Mouse (Mus musculus) embryonic facial prominence, embryonic 10.5 days (tissue): ENCODE data around the gene Arhgap19. TPM values are rescaled to one million over a fixed set of nuclear protein-coding genes. Genes with fewer than 3 reads are reported as not detected.
"Not testable (repeated sequence)": the region's sequence is repeated elsewhere in the genome, so short reads cannot be mapped to it uniquely, and the experiment has no call there.

ENCODE experiments used
- DNase-seq: peaks from one replicate; pipeline ENCODE4 v3.0.0-alpha.2; 2017; ENCODE audit warnings: low spot score
- H3K27ac ChIP-seq: fragments of 300-500 bp; sonication (generic); replicated peaks from 2 replicates; pipeline ENCODE4 v1.5.1; 2016; ENCODE audit warnings: mild to moderate bottlenecking
- H3K27me3 ChIP-seq: fragments of 300-500 bp; sonication (generic); replicated peaks from 2 replicates; pipeline ENCODE4 v1.6.1; 2016; ENCODE audit warnings: low read depth, mild to moderate bottlenecking; ENCODE audit not compliant: poor library complexity, severe bottlenecking
- H3K36me3 ChIP-seq: fragments of 300-500 bp; sonication (generic); replicated peaks from 2 replicates; pipeline ENCODE4 v1.6.1; 2016; ENCODE audit warnings: mild to moderate bottlenecking, moderate library complexity
- H3K4me1 ChIP-seq: fragments of 300-500 bp; sonication (generic); 2 replicates; pipeline ENCODE4 v1.6.1; 2016
- H3K4me3 ChIP-seq: fragments of 300-500 bp; sonication (generic); 2 replicates; pipeline ENCODE4 v1.5.1; 2016; ENCODE audit warnings: mild to moderate bottlenecking, moderate library complexity
- H3K9me3 ChIP-seq: fragments of 300-500 bp; sonication (generic); 2 replicates; pipeline ENCODE4 v1.6.1; 2016; ENCODE audit warnings: mild to moderate bottlenecking
- WGBS: fragments of 180-500 bp; shearing (Covaris S2); methylation state at CpG from one replicate; pipeline ENCODE4 v1.1.7; 2016; 5-methylcytosine and 5-hydroxymethylcytosine counted together
- polyA plus RNA-seq: library from polyadenylated mRNA; unstranded; fragments of >200 nt; fragmentation: Nextera tagmentation; extraction: Ambion mirVana; gene quantifications from 2 replicates; pipeline ENCODE4 v1.2.1, GENCODE M21; 2016

Gene Arhgap19
- 45.2 and 46.2 TPM in 2 replicates for polyA plus RNA-seq

GRCm38 (mm10) chr19:41801742-41802369 is at the start of gene Arhgap19:
TSS of gene Arhgap19 (minus strand) at chr19:41802047.
- Histone ChIP-seq H3K27me3 (no peaks in the 10 kb centered on the region), H3K4me1 (peaks cover 27% of the 10 kb centered on the region), H3K27ac (peak within 1 kb of the TSS; percentile 95), H3K9me3 (peaks cover 7% of the 10 kb centered on the region), H3K4me3 (peak within 1 kb of the TSS; percentile 87), H3K36me3 (no peaks in the 10 kb centered on the region; the same call in 1 of the 2 replicates)
- DNase-seq, result peak; percentile 92
- WGBS, result under 1% methylated on average over 48 of the region's 48 CpGs

DNA sequence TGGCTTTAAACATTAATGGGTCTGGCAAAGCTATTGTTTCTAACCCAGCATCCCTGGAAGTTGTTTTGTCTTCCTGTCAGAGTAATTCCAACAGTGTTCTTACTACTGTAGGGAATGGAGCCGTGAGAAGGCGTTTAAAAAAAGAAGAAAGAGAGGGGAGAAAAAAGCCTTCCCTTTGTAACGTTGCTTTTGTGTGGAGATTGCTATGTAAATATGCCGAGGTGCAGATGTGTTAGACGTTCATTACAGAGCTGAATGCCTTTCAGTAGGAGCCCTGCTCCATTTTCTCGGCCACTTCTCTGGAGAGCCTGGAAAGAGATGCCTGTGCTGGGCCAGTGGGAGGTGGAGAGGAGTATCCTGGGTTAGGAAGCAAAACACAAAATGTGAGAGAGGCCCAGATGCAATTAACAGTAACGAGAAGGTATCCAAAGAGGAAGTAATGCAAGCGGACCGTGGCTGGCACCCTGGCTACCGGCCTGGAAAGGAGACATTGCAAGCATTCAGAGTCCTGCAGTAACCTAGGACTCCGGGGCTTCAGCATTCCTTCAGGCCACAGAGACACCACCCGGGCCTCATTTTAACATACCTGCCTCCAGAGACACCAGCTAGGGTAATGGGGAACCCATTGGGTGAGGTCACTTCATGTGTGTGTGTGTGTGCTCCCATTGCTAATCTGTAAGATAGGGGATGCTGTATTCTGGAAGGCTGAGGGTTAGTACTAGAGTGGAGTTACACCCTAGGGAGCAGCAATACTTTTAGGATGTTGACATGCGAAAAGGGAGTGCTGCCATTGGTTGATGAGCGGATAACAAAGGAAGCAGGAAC is 49.1 kb upstream of the Arhgap19 start:
- Histone ChIP-seq H3K36me3 (no peaks in the 10 kb centered on the region), H3K9me3 (no peaks in the 10 kb centered on the region), H3K27ac (peak overlapping the region; percentile 71), H3K27me3 (peaks cover 8% of the 10 kb centered on the region), H3K4me3 (peak overlapping the region; percentile 21; the same call in 1 of the 2 replicates), H3K4me1 (peaks cover 33% of the 10 kb centered on the region)
- WGBS, result 20% methylated on average over 14 of the region's 14 CpGs
- peak; percentile 31 for DNase-seq

- peaks cover 33% of the 10 kb centered on the region for H3K4me1 ChIP-seq
- H3K4me3 ChIP-seq, result peak overlapping the region; percentile 21; the same call in 1 of the 2 replicates
- peak overlapping the region; percentile 71 for H3K27ac ChIP-seq
- no peak for DNase-seq
- no peaks in the 10 kb centered on the region for H3K9me3 ChIP-seq
- H3K36me3 ChIP-seq, result no peaks in the 10 kb centered on the region
- peaks cover 13% of the 10 kb centered on the region for H3K27me3 ChIP-seq
- WGBS, result 22% methylated on average over 6 of the region's 6 CpGs
Measured at GRCm38 (mm10) chr19:41850021-41850718, 48.3 kb upstream of the Arhgap19 start.

- peaks cover 22% of the 10 kb centered on the region for H3K27me3 ChIP-seq
- H3K36me3 ChIP-seq, result no peaks in the 10 kb centered on the region
- DNase-seq, result peak; percentile 95
- H3K9me3 ChIP-seq, result no peaks in the 10 kb centered on the region
- H3K4me3 ChIP-seq, result peak within 1 kb of the TSS; percentile 85
- H3K4me1 ChIP-seq, result peaks cover 33% of the 10 kb centered on the region
- peak within 1 kb of the TSS; percentile 95 for H3K27ac ChIP-seq
- 1% methylated on average over 72 of the region's 72 CpGs for WGBS
Measured at GRCm38 (mm10) chr19:41847992-41848851, 46.4 kb upstream of the Arhgap19 start, which contains the start of gene Frat2. TSS of gene Frat2 (minus strand) at chr19:41848132.

- peaks cover 33% of the 10 kb centered on the region for H3K4me1 ChIP-seq
- not testable (repeated sequence) for DNase-seq
- WGBS, result under 1% methylated on average over 53 of the region's 53 CpGs
Measured at GRCm38 (mm10) chr19:41847614-41847991, 45.8 kb upstream of the Arhgap19 start.

DNA sequence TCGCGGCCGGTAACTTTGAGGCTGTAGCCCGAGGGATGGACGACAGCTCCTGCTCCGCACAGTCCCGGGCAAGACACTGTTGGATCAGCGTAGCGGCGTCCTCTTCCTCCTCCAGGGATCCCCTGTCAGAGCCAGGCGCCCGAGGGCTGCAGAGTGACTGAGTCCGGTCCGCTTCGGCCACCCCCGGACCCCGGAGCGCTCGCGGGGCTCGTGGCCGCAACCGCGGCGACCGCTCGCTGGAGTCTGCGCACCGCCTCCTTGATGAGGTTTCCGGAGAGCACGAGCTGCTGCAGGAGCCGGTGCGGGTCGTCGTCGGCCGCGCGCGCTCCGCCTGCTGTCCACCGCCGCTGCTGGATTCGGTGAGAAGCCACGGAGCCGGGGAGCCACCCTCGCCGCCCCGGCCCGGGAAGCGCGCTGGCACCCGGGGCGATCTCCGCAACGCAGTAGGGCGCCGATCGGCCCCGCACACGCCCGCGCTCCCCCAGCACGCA is 45.3 kb upstream of the Arhgap19 start:
- H3K27ac ChIP-seq, result peak overlapping the region; percentile 95
- DNase-seq, result peak; percentile 68

More at GRCm38 (mm10) chr19:41847614-41847991, 45.8 kb upstream of the Arhgap19 start:
- Histone ChIP-seq H3K4me3 (peak overlapping the region; percentile 85), H3K27me3 (peaks cover 22% of the 10 kb centered on the region), H3K27ac (peak overlapping the region; percentile 95)
- not testable (repeated sequence) for H3K36me3 ChIP-seq, H3K9me3 ChIP-seq

GRCm38 (mm10) chr19:41846366-41847090 is 44.7 kb upstream of the Arhgap19 start:
- H3K4me3 ChIP-seq, result peak overlapping the region; percentile 85
- H3K36me3 ChIP-seq, result no peaks in the 10 kb centered on the region
- peaks cover 22% of the 10 kb centered on the region for H3K27me3 ChIP-seq
- WGBS, result 14% methylated on average over 21 of the region's 21 CpGs
- H3K27ac ChIP-seq, result peak overlapping the region; percentile 95
- peaks cover 33% of the 10 kb centered on the region for H3K4me1 ChIP-seq
- H3K9me3 ChIP-seq, result no peaks in the 10 kb centered on the region
- DNase-seq, result no peak

More for the DNA sequence above, 45.3 kb upstream of the Arhgap19 start:
- H3K36me3 ChIP-seq, result no peaks in the 10 kb centered on the region
- peak overlapping the region; percentile 85 for H3K4me3 ChIP-seq
- H3K4me1 ChIP-seq, result peaks cover 33% of the 10 kb centered on the region
- H3K27me3 ChIP-seq, result peaks cover 22% of the 10 kb centered on the region
- no peaks in the 10 kb centered on the region for H3K9me3 ChIP-seq
- under 1% methylated on average over 64 of the region's 64 CpGs for WGBS

DNA sequence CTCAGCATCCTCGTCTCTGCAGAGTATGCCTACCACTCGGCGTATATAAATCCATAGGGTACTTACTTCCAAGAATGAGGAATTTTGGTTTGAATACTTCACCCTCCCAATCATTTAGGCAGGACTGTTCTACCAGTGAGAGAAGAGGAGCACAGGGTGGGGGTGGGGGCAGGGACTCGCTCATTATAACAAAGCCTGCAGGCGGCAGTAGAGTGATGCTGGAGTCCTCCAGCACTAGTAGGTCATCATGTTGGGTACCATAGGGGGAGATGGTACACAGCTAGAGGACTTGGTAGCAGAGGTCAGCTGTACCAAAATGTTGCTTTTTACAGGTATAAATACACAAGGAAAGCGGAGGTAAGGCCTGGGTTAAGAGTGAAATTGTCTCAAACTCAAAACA is 42.5 kb upstream of the Arhgap19 start:
- H3K36me3 ChIP-seq, result no peaks in the 10 kb centered on the region
- 84% methylated on average over 6 of the region's 6 CpGs for WGBS
- no peak overlapping the region for H3K27ac ChIP-seq
- no peaks in the 10 kb centered on the region for H3K9me3 ChIP-seq
- H3K4me1 ChIP-seq, result peaks cover 17% of the 10 kb centered on the region
- DNase-seq, result no peak
- H3K4me3 ChIP-seq, result no peak overlapping the region
- peaks cover 22% of the 10 kb centered on the region for H3K27me3 ChIP-seq

DNA sequence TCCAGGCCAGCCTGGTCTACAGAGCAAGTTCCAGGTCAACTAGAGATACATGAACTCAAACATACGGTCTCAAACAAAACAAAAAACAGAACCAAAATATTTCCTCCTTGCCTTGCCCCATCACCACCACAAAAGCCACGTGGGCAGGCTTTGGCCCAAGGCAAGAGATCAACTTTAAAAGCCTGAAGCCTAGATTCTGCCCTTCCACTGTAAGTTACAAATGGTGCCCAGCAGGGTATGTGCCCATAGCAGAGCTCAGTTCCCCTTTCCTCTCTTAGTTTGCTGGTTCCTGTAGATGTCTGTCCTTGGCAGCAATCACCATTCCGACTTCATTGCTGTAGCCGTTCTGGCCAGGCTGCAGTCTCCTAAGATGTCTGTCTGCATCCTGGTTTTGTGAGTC is 40.9 kb upstream of the Arhgap19 start:
- 83% methylated on average over 4 of the region's 4 CpGs for WGBS
- no peak for DNase-seq
- Histone ChIP-seq H3K36me3 (no peaks in the 10 kb centered on the region), H3K4me1 (peaks cover 26% of the 10 kb centered on the region), H3K9me3 (no peaks in the 10 kb centered on the region), H3K27me3 (peaks cover 22% of the 10 kb centered on the region), H3K27ac (no peak overlapping the region), H3K4me3 (no peak overlapping the region)

DNA sequence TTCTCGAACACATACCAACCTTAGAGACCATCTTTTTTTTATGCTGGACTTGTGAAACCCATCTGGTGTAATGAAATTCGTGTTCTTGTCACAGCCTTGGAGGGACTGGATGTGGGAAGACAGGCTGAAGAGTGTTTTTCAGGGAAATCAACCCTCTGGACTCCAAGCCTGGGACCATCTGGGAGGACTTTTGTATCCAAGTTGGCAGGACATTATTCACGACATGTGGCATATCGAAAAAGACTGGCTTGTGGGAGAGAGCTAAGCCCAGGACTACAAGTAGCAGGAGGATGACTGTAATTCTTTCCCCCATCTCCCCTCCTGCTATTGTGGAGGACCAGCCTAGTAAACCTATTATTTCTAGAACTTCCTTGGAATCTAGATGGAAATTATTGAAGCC is 40.3 kb upstream of the Arhgap19 start:
- 89% methylated on average over 4 of the region's 4 CpGs for WGBS

DNA sequence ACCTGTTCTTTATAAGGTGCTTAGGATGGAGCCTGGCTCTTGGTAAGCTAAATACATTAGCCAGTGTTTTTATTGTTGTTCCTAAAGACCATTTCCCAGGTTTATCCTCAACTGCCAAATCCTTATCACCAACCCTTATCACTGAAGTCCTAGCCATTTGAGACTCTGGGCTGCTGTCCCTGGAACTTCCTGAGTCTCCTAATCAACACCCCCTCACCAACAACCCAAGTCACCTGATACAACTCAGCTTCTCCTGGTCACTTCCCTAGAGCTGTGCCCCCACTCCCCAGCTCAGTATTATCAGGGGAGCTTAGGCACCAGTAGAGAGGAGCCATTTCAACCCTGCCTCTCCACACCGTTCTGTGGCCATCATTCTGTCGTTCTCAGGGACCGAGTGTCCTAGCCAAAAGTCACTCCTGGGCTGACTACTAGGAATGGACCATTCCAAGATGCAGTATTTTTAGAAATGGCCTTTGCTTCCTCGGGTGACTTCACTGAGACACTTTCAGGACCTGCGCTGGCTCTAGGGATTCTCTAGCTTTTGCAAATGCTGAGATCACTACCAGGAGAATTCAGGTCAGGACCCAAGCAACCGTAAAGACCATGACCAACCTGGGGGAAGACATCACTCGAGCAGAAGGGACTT is 39.4 kb upstream of the Arhgap19 start:
- H3K9me3 ChIP-seq, result no peaks in the 10 kb centered on the region
- no peak overlapping the region for H3K27ac ChIP-seq
- no peaks in the 10 kb centered on the region for H3K36me3 ChIP-seq
- H3K4me1 ChIP-seq, result peaks cover 28% of the 10 kb centered on the region
- no peak overlapping the region for H3K4me3 ChIP-seq
- 80% methylated on average over 7 of the region's 7 CpGs for WGBS
- no peak for DNase-seq
- peaks cover 17% of the 10 kb centered on the region for H3K27me3 ChIP-seq

More for the DNA sequence above, 40.3 kb upstream of the Arhgap19 start:
- peaks cover 22% of the 10 kb centered on the region for H3K27me3 ChIP-seq
- no peak overlapping the region for H3K27ac ChIP-seq
- H3K4me1 ChIP-seq, result peaks cover 28% of the 10 kb centered on the region
- H3K36me3 ChIP-seq, result no peaks in the 10 kb centered on the region
- no peaks in the 10 kb centered on the region for H3K9me3 ChIP-seq
- no peak for DNase-seq
- H3K4me3 ChIP-seq, result no peak overlapping the region
